Mouse (Mus musculus): Measurements from ENCODE around the gene Nkx2-5.

The Nkx2-5 gene

GRCm38 (mm10) chr17:26836786-26837545 is 7.8 kb downstream of the Nkx2-5 start:
- no peak for DNase-seq (ENCODE audit: low read depth)

DNA sequence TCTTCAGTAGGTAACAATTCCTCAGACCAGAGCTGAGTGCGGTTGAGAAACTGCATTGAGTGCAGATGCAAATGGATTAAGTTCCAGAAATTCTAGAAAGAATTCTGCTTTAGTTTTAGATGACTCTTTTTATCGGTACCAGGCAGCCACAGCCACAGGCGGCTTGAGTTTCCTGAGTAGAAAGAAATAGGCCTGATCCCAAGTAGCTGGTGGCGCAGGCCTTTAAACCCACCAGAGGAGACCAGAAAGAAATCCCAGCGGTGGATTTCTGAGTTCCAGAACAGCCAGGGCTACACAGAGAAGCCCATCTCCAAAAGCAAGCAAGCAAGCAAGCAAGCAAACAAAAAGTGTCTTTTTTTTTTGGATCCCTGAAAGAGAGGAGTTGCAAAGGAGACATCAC is 8.4 kb downstream of the Nkx2-5 start:
- DNase-seq (ENCODE audit: low read depth): no peak

GRCm38 (mm10) chr17:26835956-26836355 is 8.9 kb downstream of the Nkx2-5 start:
- no peak for DNase-seq (ENCODE audit: low read depth)

- no peak for DNase-seq (ENCODE audit: low read depth)
These were observed 9.6 kb downstream of the Nkx2-5 start for GRCm38 (mm10) chr17:26834966-26835755.

- no peak for DNase-seq (ENCODE audit: low read depth)
These were observed 10.4 kb downstream of the Nkx2-5 start for GRCm38 (mm10) chr17:26834302-26834965.

DNA sequence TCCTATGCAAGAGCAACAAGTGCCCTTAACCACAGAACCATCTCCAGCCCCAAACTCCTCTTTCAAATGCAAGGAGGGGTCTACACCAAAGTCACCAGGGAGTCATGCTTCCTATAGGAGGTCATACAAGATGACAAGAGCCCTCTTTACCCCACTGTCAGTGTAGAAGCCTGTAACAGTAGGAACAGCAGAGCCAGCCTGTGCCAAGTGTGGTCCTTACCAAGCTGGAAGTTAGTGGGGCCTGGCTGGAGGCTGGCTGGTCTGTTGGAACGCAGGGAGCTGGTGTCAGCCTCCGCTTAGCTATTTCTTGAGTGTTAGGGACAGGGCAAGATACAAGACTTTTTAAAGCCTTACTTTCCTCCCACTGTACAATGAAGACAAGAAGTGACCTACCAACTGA is 11.0 kb downstream of the Nkx2-5 start:
- no peak for DNase-seq (ENCODE audit: low read depth)

- no peak for DNase-seq (ENCODE audit: low read depth)
These were observed 18.7 kb downstream of the Nkx2-5 start for GRCm38 (mm10) chr17:26826131-26826530.

GRCm38 (mm10) chr17:26817776-26818175 is 27.0 kb downstream of the Nkx2-5 start:
- DNase-seq (ENCODE audit: low read depth): no peak

DNA sequence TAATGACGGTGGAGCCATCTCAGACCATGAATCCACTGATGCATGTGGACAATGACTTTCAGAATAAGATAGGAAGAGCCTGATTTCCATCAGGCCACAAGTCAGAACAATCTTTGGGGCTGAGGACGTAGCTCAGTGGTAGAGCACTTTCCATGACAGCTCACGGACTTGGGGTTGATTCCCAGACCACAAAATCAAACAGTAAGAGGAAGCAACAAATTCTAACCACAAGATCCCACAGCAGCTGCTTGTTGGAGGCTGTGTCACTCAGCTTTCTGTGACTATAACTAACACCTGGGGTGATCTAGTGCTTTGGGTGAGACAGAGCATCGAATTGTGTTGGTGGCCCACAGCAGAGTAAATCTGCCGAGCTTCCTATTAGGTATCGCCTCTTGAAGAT is 28.0 kb downstream of the Nkx2-5 start:
- no peak for DNase-seq (ENCODE audit: low read depth)

GRCm38 (mm10) chr17:26813497-26813896 is 31.3 kb downstream of the Nkx2-5 start:
- no peak for DNase-seq (ENCODE audit: low read depth)

DNA sequence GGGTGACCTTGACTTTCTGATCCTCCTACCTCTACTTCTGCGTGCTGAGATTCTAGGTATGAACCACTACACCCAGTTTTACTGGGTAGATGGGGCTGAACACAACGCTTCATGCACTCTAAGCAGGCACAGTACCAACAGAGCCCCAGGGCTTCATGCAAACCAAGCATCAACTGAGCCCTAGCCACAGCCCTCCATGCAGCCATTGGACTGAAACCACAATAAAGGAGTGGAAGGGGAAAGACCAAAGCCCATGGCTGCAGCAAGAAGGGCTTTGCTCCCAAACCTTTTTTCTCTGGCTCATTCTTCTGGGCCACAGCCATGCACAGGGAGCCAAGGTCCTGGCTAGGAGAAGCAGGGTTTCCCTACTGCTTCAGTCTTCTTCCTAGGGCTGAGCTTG is 32.2 kb downstream of the Nkx2-5 start:
- DNase-seq (ENCODE audit: low read depth): no peak

DNA sequence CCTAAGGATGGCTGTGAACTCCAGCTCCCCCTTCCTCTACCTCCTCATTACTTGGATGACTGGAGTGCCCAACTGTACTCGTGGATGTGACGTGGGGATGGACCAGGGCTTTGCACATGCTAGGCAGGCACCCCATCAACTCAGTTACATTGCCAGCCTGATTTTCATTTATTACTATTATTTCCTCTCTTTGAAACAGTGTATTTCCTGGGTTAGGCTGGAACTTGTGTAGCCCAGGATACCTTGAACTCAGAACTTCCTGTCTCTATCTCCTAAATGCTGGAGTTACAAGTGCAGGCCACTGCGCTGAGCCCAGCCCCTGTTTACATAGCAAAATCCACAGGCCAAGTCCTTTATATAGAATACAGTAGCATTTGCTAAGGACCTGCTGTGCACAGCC is 41.9 kb downstream of the Nkx2-5 start:
- DNase-seq (ENCODE audit: low read depth): no peak

DNA sequence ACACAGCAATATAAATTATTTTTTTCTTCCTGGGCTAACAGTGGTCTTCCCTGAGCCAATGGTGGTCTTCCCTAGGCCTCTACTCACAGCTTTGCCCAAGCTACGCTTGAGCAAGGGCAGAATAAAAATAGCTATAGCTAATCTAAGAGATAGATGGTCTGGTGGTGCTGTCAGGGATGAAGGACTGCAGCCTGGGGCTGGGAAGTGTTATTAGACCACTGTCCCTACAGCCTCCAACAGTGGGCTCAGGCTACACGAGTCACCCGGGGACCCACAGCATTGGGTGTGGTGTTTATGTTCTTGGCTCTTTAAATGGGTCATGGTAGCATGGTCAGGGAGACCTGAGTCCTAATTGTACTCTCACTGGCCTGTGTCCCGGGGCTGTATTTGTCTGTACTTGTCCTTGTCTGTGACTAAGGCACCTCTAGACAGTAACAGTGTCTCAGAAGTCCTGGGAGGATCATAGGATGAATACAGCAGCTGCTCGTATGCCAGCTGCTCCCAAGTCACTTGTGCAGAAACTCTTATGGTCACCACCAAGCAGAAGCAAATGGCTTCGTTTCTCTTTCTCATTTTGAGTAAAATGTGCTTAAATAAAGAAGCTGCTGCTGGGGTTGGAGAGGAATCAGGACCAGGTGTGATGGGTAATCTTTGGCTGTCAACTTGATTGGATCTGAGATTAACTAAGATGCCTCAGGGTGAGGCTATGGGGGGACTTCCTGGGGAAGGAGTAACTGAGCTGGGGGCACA is 47.3 kb downstream of the Nkx2-5 start:
- no peak for DNase-seq (ENCODE audit: low read depth)

DNA sequence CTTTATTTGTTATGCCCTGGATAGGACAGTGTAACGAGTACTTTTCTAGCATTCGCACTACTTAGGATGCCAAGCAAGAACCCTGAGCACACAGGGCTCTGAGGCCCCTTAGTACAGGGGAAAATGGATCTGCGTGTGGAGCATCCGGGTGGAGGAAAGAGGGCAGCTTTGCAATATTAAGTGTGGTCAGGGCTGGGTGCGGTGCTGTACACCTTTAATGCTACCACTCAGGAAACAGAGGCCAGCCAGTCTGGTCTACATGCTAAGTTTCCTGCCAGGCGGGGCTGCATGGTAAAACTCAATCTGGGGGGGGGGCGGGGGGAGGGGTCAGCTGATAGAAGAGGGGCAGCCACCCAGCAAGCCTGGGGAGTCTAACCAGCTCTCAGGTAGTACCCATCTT is 49.4 kb downstream of the Nkx2-5 start:
- no peak for DNase-seq (ENCODE audit: low read depth)

DNA sequence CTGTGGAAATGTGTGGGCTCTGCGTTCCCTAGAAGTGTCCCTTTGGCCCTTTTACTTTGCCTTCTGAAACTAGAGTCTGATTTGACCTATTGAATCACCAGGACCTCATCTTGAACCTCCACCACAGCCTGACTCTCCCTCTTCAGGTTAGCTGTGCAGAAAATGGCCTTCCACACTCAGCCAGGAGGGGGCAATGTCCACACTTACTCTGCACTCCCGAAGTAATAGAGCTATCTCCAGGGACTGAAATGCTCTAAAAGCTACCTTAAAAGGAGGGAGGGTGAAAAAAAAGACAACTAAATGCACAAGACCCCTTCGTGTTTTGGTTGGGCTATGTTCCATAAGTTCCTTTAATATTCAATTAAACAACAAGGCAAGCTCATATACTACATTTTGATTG is 50.1 kb downstream of the Nkx2-5 start:
- peak; percentile 84 for DNase-seq (ENCODE audit: low read depth)

DNA sequence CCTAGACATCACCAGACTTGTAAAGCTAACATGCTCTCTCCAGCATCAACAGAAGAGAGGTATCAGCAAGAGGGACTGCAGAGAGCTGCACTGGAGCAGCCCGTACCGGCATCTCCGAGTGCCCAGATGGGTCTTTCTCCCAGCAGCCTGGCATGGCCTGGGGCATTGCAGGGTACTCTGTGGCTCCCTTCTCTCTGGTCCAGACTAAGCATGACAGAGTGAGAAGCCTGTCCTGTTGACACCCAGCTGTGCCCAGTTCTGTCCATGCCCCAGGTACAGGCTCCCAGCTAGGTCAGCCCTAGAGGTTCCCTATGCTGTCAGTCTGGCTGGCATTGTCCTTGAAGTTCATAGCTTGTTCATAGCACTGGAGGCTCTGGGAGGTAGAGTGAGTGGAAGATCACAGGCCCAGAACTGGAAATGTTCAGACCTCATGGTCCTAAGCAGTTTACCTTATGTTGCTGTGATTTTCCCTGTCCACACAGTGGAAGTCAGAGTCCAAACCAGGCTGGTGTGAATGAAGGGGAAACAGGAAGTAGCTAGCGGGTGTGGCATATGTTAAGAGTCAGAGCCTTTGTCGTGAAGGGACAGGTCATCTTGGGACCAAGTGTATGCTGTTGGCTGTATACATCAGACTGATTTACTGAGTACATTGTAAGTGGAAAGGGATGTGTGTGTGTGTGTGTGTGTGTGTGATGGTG is 51.6 kb downstream of the Nkx2-5 start:
- no peak for DNase-seq (ENCODE audit: low read depth)

- no peak for DNase-seq (ENCODE audit: low read depth)
These were observed 52.7 kb downstream of the Nkx2-5 start for GRCm38 (mm10) chr17:26792096-26792495.

DNA sequence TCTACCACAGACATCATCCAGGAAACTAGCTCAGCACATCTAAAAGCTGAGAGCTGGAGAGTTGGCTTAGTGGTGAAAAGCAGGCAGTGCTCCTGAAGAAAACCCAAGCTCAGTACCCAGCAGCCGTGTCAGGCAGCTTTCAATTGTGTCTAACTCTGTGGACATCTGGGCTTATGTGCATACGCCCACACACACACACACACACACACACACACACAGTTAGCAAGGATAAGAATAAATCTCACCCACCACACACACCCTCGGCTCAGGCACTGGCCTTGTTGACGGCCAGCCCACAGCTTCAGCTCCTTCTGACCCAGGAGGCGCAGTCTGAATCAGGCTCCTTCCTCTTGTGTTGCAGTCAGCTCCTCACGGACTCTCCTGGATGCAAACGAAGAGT is 53.2 kb downstream of the Nkx2-5 start:
- DNase-seq (ENCODE audit: low read depth): no peak

DNA sequence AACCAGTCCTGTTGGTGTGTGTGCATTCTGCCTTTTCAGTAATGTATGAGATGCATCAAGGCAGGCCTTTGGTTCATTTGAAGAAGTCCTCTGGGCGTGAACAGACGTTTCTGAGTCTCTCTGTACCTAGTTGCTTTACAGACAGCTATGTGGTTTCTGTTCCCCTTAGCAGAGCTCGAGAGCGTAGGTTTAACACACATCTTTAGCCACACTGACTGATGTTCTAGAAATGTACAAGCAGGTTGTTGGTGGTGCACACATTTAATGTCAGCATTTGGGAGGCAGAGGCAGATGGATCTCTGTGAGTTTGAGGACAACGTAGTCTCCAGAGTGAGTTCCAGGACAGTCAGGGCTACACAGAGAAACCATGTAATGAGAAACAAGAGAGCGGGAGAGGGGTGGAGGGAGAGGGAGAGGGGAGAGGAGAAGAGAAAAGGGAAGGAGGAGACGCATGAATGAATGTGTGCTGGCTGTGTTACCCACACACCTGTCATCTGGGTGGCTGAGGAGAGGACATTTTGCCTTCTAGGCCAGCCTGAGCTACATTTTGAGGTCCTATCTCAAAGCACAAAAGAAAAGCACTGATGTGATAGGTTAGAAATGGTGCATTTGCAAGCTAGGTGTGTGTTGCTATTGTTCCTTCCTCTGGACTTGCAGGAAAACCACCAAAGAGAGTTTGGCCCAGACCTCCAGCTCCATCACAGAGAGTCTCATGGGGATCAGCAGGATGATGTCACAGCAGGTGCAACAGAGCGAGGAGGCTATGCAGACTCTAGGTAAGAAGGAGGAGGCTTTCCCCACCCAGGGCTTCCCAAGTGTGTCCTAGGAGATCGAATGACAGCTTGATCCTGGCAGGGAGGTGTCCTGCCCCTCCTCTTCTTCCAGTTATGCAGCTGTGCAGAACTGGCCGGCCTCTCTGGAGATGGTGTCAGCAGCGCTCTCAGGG is 54.3 kb downstream of the Nkx2-5 start:
- DNase-seq (ENCODE audit: low read depth): no peak

GRCm38 (mm10) chr17:26789460-26790268 is 55.1 kb downstream of the Nkx2-5 start:
- DNase-seq (ENCODE audit: low read depth): no peak
